Mouse (Mus musculus): ENCODE measurements around the gene Mcidas. TPM values are rescaled to one million over a fixed set of nuclear protein-coding genes. Genes with fewer than 3 reads are reported as not detected.

Mcidas gene
- polyA plus RNA-seq (2012; rRNA removed) (not detected in 2 replicates), polyA plus RNA-seq (2014; fragmentation: Nextera tagmentation; extraction: Ambion mirVana) (not detected in 2 replicates)

DNA sequence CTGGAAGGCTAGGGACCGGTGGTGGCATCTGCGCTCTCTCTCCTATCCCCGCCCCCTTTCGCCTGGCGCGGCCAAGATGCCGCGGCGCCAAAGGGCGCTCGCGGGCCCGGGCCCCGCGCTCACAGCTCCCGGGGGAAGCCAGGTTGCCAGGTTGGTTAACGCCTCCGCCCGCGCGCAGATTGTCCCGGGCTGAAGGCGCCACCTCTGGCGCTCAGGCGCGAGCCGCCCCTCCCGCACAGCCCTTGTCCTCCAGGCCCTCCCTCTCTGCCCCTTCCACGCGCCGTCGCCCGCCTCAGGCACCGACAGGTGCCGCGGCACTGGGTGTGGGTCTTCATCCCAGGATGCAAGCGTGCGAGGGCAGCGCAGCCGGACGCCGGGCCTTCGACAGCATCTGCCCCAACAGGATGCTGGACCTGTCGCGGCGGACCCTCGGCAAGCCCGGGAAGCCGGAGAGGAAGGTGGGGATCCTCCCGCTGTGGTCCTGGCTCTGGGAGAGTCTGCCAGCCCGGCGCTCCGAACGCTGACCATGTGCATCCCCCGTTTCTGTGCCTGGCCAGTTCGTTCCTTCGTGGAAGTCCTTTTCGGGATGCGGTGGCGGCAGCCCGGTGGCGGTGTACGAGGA is at the start of gene Mcidas:
Mcidas (plus strand) TSS at position 315 of the 622 bp plus-strand sequence.
- peak within 1 kb of the TSS; percentile 37 for H3K4me3 ChIP-seq (replicated peaks; ENCODE audit: low read length)
- under 1% methylated on average over 51 of the region's 63 CpGs for WGBS
- peak within 1 kb of the TSS; percentile 62 for H3K4me2 ChIP-seq (replicated peaks; ENCODE audit: low read depth, low read length, severe bottlenecking)
- no peaks in the 10 kb centered on the region for H3K36me3 ChIP-seq (ENCODE audit: control insufficient read depth, insufficient read depth, low read length)
- no peak within 1 kb of the TSS for H3K27ac ChIP-seq (replicated peaks; ENCODE audit: low read depth, low read length)
- no peak for TF ChIP-seq POLR2A (IDR thresholded peaks at IDR 0.05; ENCODE audit: borderline replicate concordance, extremely low read depth, insufficient read depth, insufficient read length)
- DNase-seq (ENCODE audit: low spot score) = no peak
- no peak for ATAC-seq (ENCODE audit: low FRiP score, low read depth)
- 0 out of 2 replicates have a peak within 1 kb of the TSS, but pooled peaks have one; percentile 7 for H3K9ac ChIP-seq (ENCODE audit: low read depth, low read length, severe bottlenecking)
- H3K9me3 ChIP-seq (ENCODE audit: control insufficient read depth, low read length) = no peaks in the 10 kb centered on the region
- H3K27me3 ChIP-seq (ENCODE audit: control insufficient read depth, insufficient read depth, low read length) = peaks cover 94% of the 10 kb centered on the region
- H3K4me1 ChIP-seq (ENCODE audit: control insufficient read depth, insufficient read depth, low read length) = peaks cover 25% of the 10 kb centered on the region

DNA sequence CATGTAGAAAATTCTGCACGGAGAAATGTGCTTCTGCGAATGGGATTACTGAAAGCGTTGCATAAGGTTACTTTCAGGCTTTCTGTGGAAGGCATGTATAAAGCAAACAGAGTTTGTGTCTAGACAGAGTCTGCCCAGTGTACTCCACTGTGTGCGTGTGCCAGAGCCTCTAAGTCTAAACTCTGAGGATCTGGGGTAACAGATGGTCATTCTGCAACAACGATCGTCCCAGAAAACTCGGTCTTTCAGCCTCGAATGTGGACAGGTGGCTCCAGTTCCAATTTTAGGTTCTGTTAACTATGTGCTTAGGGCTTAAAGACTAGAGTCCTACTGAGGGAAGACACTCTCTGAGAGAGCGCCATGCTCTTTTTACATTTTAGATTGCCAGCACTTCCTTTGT is 48.3 kb upstream of the Mcidas start:
- no peak overlapping the region for H3K4me2 ChIP-seq (replicated peaks; ENCODE audit: low read depth, low read length, severe bottlenecking)
- H3K9ac ChIP-seq (ENCODE audit: low read depth, low read length, severe bottlenecking) = no peak overlapping the region
- H3K4me1 ChIP-seq (ENCODE audit: control insufficient read depth, insufficient read depth, low read length) = no peaks in the 10 kb centered on the region
- ATAC-seq (ENCODE audit: low FRiP score, low read depth) (no peak), DNase-seq (ENCODE audit: low spot score) (no peak)
- no peak for TF ChIP-seq POLR2A (IDR thresholded peaks at IDR 0.05; ENCODE audit: borderline replicate concordance, extremely low read depth, insufficient read depth, insufficient read length)
- no peak overlapping the region for H3K4me3 ChIP-seq (replicated peaks; ENCODE audit: low read length)
- H3K36me3 ChIP-seq (ENCODE audit: control insufficient read depth, insufficient read depth, low read length) = peaks cover 78% of the 10 kb centered on the region
- 96% methylated on average over 9 of the region's 9 CpGs for WGBS
- no peak overlapping the region for H3K27ac ChIP-seq (replicated peaks; ENCODE audit: low read depth, low read length)
- no peaks in the 10 kb centered on the region for H3K27me3 ChIP-seq (ENCODE audit: control insufficient read depth, insufficient read depth, low read length)
- H3K9me3 ChIP-seq (ENCODE audit: control insufficient read depth, low read length) = no peaks in the 10 kb centered on the region

DNA sequence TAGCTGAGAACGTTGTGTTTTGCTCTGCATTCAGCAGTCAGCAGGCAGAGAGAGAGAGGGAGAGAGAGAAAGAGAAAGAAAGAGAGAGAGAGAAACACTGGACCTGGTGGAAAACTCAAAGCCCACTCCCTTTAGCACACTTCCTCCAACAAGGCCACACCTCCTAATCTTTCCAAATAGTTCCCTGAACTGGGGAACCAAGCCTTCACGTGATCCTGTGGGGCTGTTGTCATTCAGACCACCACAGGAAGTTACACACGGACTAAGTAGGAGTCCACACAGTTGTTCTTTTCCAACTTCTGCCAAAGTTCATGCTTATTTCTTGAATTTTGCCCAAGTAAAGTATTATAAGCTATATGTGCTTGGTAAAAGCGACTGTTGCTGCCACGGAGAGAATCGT is 47.7 kb upstream of the Mcidas start:
- H3K36me3 ChIP-seq (ENCODE audit: control insufficient read depth, insufficient read depth, low read length) = peaks cover 83% of the 10 kb centered on the region

DNA sequence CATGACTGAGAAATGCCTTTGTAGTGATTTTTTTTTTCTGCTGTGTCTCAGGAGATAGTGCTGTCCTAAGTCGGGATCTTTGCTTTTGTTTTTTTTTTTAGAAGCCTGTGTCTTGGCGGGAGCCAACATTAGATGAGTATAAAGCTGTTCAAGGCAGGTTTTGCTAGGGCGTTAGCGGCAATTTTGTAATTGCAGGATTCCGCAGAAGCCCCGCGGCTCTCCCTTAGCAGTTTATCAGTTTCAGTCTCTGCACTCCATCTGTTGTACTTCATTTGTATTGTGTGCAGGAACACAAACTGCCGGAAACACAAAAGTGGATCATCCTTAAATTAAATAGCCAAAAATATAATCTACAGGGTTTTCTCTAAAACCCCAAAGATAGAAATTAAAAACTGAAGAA is 39.6 kb upstream of the Mcidas start:
- no peak for TF ChIP-seq POLR2A (IDR thresholded peaks at IDR 0.05; ENCODE audit: borderline replicate concordance, extremely low read depth, insufficient read depth, insufficient read length)
- no peaks in the 10 kb centered on the region for H3K4me1 ChIP-seq (ENCODE audit: control insufficient read depth, insufficient read depth, low read length)
- H3K27me3 ChIP-seq (ENCODE audit: control insufficient read depth, insufficient read depth, low read length) = no peaks in the 10 kb centered on the region
- WGBS = 94% methylated on average over 8 of the region's 8 CpGs
- H3K36me3 ChIP-seq (ENCODE audit: control insufficient read depth, insufficient read depth, low read length) = peaks cover 80% of the 10 kb centered on the region
- H3K27ac ChIP-seq (replicated peaks; ENCODE audit: low read depth, low read length) = no peak overlapping the region
- H3K9me3 ChIP-seq (ENCODE audit: control insufficient read depth, low read length) = no peaks in the 10 kb centered on the region
- no peak overlapping the region for H3K4me3 ChIP-seq (replicated peaks; ENCODE audit: low read length)
- DNase-seq (ENCODE audit: low spot score) = no peak
- H3K9ac ChIP-seq (ENCODE audit: low read depth, low read length, severe bottlenecking) = no peak overlapping the region
- H3K4me2 ChIP-seq (replicated peaks; ENCODE audit: low read depth, low read length, severe bottlenecking) = no peak overlapping the region
- ATAC-seq (ENCODE audit: low FRiP score, low read depth) = no peak

More for the DNA sequence above, 47.7 kb upstream of the Mcidas start:
- Histone ChIP-seq H3K9ac (ENCODE audit: low read depth, low read length, severe bottlenecking) (no peak overlapping the region), H3K4me2 (replicated peaks; ENCODE audit: low read depth, low read length, severe bottlenecking) (no peak overlapping the region), H3K4me1 (ENCODE audit: control insufficient read depth, insufficient read depth, low read length) (no peaks in the 10 kb centered on the region), H3K27ac (replicated peaks; ENCODE audit: low read depth, low read length) (no peak overlapping the region), H3K4me3 (replicated peaks; ENCODE audit: low read length) (no peak overlapping the region), H3K27me3 (ENCODE audit: control insufficient read depth, insufficient read depth, low read length) (no peaks in the 10 kb centered on the region), H3K9me3 (ENCODE audit: control insufficient read depth, low read length) (no peaks in the 10 kb centered on the region)
- DNase-seq (ENCODE audit: low spot score) (no peak), ATAC-seq (ENCODE audit: low FRiP score, low read depth) (no peak)
- TF ChIP-seq POLR2A (IDR thresholded peaks at IDR 0.05; ENCODE audit: borderline replicate concordance, extremely low read depth, insufficient read depth, insufficient read length) = no peak
- WGBS = 89% methylated on average over 6 of the region's 6 CpGs

DNA sequence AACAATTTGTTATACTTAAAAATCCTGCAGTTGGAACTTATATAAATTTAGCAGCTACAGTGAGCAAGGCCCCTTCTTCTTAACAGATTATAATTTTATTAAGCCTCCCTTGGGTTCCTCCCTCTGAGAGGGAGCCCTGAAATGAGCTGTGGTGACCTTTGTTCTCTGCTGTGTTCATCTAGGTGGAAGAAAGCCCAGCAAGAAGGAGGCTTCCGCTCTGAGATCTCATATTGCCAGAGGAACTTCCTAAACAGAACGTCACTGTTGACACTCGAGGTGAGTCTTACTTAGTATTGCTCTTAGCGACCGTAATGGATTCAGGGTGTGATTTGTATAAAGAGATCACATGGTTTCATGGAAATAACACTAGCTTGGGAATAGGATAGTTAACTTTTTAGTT is 30.6 kb upstream of the Mcidas start:
- Histone ChIP-seq H3K27me3 (ENCODE audit: control insufficient read depth, insufficient read depth, low read length) (no peaks in the 10 kb centered on the region), H3K9me3 (ENCODE audit: control insufficient read depth, low read length) (no peaks in the 10 kb centered on the region), H3K4me3 (replicated peaks; ENCODE audit: low read length) (no peak overlapping the region), H3K27ac (replicated peaks; ENCODE audit: low read depth, low read length) (no peak overlapping the region), H3K9ac (ENCODE audit: low read depth, low read length, severe bottlenecking) (no peak overlapping the region), H3K36me3 (ENCODE audit: control insufficient read depth, insufficient read depth, low read length) (peaks cover 81% of the 10 kb centered on the region), H3K4me1 (ENCODE audit: control insufficient read depth, insufficient read depth, low read length) (no peaks in the 10 kb centered on the region), H3K4me2 (replicated peaks; ENCODE audit: low read depth, low read length, severe bottlenecking) (no peak overlapping the region)
- ATAC-seq (ENCODE audit: low FRiP score, low read depth) = no peak
- WGBS = 80% methylated on average over 5 of the region's 5 CpGs
- no peak for TF ChIP-seq POLR2A (IDR thresholded peaks at IDR 0.05; ENCODE audit: borderline replicate concordance, extremely low read depth, insufficient read depth, insufficient read length)
- DNase-seq (ENCODE audit: low spot score) = no peak

Measured in limb, embryonic 14.5 days (tissue).